Mouse (Mus musculus) thymus, postnatal 10 days (tissue): ENCODE measurements around the gene 2310022A10Rik.

Source experiments
- DNase-seq, 2 experiments: peaks; one replicate each; pipeline ENCODE4 v3.0.0; 2021; ENCODE audit warnings: low spot score in 2 of 2

2310022A10Rik gene

DNA sequence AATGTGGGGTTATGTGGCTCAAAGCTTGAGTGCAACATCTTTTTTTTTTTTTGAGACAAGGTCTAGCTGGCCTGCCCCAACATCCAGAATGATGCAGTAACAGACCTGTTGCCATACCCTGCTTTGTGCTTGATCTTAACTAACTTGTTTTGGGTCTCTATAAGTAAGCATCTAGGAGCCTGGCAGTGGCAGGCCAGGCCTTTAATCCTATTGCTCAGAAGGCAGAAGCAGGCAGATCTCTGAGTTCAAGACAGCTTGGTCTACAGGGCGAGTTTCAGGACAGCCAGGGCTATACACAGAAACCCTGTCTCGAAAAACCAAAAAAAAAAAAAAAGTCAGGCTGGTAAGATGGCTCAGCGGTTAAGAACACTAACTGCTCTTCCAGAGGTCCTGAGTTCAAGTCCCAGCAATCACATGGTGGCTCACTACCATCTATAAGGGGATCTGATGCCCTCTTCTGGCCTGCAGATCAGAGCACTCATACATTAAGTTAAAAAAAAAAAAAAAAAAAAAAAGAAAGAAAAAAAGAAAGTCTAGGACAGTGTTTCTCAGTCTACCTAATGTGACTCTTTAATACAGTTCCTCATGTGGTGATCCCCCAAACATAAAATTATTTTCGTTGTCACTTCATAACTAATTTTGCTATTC, 37.7 kb downstream of the 2310022A10Rik start:
- peak in 1 of 2 experiments; percentile 28 for DNase-seq

DNA sequence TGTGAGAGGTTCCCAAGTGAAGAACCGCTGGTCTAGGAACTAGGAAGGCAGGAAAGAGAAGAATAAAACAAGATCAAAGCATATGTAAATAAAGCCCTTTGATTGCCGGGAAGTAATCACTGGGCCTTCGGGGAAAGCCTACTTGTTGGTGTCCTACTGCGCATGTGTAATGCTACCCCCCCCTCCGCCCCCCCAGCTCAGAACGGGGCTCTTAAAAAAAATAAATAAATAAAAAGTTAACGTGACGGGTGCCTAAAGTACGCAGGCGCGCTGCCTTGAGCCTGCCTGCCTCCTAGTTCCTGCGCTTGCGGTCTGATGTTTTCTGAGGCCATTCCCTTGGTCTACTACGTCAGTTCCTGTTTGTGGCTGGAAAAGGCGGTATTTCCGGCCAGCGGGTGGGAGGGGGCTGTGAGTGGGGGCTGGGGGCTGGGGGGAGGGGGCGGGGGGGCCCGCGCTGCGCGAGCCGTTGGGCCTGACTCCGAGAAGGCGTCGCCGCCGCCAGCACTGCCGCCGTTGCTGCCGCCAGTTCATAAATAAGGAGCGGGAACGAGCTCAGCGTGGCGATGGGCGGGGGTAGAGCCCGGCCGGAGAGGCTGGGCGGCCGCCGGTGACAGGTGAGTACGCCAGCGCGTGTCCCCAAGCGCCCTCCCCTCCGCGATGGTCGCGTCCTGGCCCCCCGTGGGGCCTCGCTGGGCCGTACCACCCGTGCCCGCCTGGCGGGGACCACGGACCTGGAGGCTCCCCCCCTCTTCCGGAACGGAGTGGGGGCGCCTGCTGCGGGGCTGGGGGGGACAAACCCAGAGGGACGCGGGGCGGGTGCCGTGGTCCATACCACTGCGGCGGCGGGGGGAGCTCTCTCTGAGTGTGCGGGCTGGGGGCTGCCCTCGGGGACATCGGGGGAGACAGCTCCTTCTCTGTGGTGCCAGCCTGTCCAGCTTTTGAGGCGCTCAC, 38.5 kb downstream of the 2310022A10Rik start, which contains the start of gene Akt2:
Gene Akt2, plus strand, starts transcription at position 287 of the 951 bp plus-strand sequence.
- DNase-seq: peak; percentile 94

DNA sequence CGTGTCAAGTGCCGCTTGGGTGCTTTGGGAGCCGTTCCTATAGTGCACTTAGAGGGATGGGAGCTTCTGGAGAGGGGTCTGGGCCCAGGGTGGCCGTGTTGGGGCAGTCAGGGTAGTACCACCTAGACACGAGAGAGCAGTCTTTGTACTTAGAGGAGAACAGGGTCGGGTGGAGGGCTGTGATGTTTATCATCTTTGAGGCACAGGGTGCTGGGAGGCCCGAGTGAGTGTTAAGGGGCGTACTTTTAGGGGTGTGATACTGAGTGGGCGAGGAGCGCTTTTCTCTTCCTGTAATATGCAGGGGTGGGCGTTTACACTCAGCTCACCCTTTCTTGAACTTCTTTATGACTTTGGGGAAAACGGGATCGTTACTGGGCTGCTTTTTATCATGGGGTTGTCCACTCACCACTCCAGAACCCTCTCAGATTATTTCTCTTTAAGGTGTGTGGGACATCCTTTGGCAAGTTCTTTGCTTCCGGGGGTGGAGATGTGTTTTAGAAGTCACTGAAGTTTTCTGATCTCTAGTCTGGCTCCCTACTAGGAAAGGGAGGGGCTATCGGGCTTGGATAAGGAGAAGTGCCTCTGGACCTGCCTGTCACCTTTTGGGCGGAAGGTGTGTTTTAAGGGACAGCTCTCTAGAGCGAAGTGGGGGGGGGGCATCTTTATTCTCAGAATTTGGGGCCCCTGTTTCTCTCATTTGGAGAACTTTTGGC, 39.3 kb downstream of the 2310022A10Rik start:
- peak; percentile 64 to 75 for DNase-seq

DNA sequence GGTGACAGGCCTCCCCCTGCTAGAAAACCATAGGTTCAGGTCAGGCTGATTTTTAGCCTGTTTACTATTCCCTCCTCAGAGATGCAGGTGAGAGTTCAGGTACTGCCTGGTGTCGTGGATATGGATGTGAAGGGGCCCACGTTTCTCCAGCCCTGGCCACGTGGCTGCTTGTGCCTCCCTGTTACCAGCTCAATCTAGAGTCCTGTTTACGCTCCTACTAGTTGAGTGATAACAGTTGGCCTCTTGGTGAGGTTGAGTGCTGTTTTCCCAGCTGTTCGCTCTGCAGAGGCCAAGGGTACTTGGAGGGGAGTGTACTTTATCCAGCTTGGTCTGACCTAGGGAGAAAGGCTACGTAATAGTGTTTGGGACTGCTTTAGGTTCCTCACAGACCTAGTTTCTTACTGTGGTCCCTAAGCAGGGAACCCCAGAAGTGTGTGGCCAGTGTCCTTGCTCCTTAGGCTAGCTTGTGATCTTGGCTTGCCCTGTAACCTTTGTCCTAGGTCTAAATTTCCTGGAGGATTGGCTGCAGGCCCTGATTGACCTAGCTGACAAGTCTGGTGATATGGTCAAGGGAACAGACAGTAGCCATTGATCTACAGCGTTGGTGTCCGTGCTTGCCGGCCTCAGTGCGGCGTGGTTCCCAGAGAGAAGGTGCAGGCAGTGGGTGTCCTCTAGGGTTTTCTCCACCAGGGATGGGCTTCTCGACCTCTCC, 40.1 kb downstream of the 2310022A10Rik start:
- peak in 1 of 2 experiments; percentile 11 for DNase-seq

DNA sequence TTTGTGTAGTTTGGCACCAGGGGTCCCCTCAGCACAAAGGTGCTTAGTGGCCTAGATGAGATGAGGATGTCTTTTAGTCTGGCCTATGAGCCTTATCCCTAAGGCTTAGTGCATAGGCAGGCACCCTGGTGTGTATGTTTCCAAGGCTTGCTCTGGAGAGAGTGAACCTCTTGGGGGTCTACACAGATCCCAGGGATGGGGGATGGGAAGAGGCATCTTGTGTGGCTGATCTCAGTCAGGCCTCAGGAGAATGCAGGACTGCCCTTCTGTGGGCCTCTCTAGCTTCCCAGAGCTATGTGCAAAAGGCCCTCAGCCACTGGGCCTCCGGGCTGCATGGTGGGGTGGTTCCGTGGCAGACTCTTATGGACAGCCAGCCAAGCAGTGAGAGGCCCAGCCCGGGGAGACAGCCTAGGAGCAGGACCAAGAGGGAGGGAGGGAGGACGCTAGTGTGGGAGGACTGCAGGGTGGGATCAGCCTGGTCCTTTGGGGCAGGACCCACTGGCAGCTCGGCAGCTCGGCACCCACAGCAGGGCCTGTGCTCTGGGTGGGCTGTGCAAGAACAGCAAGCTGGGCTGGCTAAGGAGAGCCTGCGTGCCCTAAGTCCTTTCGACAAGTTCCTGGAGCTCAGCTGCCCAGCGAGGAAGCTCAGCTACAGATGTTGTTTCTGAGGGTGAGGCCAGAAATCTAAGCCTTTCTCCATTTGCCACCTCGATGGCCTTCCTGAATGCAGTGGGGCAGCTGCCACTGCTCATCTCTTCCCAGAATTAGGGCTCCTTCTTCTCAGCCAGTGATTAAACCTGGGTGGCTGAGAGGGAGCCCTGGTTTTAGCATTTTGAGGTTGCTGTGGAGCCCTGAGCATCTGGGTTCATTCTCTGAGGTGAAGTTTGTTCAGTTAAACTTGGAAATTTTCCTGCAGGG, 43.8 kb downstream of the 2310022A10Rik start:
- DNase-seq: no peak

DNA sequence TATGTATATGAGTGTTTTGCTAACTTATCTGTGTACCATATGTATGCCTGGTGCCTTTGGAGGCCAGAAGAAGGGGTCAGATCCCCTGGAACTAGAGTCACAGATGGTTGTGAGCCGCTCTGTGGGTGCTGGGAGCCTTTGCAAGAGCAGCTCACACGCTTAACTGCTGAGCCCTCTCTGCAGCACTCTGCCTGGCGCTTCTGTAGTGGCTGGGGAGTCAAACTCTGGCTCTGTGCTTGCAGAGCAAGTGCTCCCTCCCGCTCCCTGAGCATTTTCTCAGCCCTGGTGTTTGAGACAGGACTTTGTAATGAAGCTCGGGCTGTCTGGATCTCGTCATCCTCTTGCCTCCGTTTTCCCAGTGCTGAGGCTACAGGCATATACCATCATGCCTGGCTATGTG, 45.0 kb downstream of the 2310022A10Rik start:
- no peak for DNase-seq

DNA sequence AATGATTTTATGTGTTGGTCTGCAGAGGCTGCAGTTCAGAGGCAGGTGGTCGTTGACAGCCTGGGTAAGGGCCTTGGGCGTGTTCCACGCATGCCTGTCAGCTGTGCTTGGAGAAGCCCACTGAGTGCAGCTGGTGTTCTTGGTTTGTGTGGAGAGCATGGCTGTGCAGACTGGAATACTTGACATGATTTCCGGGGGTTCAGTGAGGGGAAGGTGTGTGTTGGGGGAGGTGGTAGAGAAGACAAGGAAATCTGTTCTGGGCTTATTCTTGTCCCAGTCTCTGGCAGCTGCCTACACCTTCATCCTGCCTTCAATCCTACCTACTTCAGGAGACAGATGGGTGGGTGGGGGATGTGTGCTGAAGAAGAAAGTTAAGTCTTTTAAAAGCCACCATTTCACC, 48.6 kb downstream of the 2310022A10Rik start:
- no peak for DNase-seq

DNA sequence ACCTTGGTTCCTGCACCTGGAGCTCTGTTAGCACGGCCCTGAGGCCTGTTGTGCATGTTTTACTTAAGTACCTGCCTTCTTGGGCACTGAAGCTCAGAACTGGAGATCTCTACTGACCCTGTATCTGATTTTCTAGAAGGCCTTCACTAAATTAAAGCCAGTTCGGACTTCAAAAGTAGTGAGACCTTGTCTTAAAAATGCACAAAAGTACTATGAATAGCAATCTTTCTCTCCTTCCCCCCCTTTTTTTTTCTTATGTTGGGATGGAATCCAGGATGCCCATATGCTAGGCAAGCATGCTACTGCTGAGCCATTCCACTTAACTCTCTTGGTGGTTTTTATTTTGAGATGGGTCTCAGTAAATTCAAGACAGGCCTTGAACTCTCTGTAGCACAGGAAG, 49.1 kb downstream of the 2310022A10Rik start:
- no peak for DNase-seq

DNA sequence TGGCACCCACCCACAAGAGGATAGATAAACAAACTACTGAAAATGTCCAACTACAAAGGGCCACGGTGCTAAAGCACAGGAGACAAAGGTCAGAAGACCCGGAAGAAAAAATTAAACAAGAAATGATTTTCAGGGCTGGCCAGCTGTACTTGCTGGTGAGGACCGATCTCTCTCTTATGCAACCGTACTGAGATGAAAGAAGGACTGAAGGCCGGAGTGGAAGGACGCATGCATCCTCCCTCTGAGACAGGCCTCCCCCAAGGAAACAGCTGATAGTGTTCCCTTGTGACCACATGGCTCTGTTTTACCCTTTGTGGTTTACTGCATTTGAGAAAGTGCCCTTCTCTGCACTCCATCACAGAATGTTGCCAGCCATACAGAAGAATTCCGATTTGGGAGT, 49.8 kb downstream of the 2310022A10Rik start:
- DNase-seq: no peak

DNA sequence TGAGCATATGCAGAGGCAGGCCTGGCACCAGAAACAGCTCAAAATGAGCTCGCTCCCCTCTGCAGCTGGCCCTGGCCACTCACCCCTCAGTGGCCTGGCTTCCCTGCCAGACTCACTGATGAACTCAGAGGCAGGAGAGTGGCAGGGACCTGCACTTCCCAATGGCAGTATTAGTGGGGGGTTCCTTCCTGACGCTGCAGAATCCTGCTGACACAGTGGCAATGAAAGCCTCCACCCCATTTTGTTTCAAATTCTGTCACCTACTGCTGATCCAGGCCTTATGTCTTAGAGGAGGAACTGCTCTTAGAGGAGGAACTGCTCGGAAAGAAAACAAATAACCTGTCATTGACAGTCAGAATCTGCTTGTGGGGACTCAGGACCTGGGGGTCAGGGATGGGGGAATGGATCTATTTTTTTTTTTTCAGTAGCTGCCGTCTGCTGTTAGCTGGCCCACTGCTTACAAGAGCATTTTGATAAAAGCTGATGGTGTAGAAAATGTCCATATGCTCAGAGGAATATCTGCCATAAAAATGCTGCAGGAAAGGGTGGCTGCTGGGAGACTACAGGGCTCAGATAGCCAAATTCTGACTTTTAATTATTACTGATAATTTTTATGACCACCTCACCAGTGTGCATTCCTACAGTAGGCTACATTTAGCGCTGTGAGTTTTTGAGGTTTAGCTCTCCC, 51.8 kb downstream of the 2310022A10Rik start:
- no peak for DNase-seq

DNA sequence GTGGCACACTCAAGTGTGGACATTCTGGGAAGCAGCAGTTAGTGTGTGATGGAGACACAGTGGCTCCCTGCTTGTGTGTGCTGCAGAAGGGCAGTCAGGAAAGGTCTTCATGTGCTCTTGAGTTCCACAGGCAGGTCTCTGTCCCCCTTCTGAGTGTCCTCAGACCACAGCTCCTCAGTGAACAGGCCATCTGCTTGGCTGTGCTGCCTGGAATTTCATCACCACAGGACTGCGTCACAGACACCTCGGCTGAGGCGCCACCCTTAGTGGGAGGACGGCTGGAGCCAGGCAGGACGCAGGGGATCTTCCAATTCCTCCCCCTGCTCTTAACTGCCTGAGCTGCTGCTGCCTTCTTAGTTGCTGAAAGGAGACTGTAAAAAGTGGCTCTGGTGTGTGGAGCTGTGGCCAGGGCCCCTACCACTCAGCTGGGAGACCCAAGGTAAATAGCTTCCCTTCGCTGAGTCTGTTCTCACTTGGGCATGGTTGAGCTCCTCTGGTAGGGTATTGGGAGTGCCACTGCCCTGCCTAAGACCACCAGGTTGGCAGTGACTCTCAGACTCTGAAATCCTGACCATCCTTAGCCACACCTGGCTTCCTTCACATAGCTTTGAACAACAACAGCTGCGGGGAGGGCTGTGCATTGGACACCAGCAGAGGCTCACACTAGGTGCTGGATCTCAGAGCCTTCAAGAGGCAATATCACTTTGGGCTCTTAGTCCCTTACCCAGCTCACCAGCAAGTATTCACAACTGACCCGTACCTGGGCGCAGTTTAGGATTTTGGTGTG, 52.7 kb downstream of the 2310022A10Rik start:
- DNase-seq: no peak

DNA sequence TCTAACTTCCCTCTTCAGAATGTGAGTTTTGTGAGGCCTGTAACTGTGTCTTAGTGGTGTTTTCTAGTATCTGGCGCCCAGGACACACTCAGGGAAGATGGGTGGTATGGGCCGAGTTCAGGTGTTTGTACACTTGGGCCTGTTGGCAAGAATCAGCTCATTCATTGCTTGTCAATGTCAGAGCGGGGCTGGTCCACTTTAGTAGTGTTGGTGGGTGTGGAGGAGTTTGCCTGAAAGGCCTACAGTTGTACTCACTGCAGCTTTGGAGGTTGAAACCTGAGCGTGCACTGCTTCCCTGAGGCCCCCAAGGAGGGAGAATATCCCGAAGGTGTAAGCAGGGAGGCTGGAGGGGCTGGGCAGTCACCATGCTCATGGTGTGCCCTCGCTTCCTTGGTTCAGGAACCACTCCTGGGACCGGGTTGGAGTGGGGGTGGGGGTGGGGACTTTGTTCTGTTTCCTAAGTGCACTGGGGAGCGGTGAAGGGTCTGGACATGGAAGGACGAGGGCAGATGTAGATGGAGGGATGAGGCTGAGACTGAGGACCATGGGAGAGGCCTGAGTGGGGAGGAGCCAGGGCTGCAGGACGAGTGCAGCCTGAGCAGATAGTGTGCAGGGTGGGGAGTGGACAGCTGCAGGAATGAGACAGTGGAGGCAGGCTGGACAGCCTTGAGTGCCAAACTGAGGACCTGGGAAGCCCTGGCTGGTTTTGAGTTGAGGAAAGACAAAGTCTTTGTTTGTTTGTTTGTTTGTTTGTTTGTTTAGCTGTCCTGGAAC, 53.6 kb downstream of the 2310022A10Rik start:
- no peak for DNase-seq

DNA sequence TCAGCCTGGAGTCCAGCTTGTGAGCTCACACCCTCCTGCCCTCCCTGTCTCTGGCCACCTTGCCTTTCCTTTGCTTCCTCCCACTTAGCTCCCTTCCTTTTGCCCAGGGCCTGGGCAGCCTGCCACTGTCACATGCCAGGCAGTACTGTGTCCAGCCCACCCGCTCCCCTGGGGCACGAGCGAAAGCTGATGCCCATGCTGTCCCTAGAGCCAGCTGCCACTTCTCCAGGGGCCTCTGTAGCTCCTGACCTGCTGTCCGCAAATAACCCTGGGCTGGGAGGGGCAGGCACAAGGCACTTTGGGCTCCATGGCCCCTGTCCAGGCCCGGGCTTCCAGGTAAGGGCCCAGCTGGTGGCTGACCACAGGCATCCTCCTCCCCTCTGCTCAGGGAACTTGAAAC, 54.5 kb downstream of the 2310022A10Rik start:
- no peak for DNase-seq

DNA sequence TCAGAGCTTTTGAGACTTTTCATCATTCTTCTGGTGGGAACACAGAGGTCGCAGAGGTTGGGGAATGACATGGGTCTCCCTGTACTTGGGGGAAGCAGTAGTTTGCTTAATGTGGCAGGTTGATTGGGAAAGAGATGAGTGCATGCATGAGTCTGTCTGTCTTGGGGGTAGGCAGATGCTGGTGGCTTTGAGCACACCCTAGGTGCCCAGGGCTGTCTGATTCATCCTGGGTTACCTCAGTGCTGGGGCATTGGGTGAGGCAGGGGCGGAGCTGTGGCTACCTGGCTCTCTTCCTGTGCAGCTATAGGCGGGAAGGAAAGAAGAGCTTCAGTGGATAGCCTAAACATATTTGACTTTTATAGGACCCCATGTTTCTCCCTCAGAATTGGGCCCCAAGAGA, 55.1 kb downstream of the 2310022A10Rik start:
- DNase-seq: no peak

DNA sequence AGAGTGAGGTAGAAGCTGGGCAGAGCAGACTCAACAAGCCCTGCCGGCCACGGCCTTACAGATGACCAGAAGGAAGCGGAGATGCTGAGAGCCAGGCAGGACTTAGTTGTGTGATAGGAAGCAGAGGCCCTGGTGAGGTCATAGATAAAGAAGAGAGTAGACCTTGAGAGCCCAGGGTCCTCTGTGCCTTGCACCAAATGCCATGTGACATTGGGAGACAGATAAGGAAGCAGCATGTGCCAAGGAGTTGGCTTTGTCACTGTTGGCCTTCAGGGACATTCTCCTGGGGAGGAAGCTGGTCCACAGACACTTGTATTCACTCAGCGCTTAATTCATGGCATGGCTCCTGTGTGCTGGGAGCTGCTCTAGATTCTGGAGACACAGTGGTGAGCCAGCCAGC, 56.3 kb downstream of the 2310022A10Rik start:
- no peak for DNase-seq

DNA sequence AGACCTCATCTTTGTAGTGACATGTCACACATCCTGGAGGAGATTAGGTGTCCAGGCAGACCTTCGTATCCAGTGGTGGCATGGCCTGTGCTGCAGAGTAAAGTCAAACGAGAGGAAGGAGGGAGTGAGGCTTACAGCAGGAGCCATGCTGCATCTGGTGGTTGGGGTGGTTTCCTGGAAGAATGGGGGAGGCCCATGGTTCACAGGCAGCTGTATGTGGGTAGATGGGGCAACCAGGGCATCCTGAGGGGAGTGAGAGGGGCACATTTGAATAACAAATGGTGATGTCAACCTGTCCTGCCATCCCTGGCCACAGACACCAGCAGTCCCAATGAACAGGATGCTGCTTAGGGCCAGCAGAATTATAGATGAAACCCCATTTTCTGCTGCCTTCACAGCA, 56.7 kb downstream of the 2310022A10Rik start:
- no peak for DNase-seq

DNA sequence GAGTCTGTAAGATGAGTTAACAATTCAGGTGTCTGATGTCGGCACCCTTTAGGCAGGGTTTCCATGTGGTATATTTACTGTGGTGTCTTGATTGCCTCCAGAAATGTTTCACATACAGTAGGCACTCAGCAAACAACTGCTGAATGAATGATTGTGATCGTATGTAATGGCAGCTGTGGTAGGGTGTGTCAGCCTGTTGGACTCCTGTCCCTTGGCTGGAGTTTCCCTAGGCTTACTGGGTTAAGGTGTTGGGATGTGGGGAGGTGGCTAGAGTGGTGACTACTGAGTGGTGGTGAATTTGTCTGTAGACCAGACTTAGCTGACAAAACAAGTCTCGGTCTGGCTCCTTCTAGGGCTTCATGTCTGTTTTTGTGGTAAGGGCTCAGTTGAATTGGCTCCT, 57.3 kb downstream of the 2310022A10Rik start:
- DNase-seq: no peak

DNA sequence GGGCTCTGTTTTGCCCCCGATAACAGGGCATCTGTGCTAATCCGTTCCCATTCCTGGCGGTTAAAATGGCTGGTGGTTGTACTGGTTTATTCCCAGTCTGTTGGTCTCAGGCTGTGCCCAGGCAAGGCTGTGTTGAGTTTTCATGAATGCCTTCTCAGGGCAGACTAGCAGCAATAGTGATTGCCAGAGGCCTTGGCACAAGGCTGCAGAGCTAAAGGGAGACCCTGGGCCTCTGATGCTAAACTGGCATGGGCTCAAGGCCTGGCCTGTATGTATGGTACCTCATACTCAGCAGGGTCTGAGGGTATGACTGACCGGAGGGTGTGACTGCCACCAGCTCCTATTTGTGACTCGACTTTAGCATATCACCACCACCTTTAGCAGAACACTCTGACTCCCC, 57.8 kb downstream of the 2310022A10Rik start:
- no peak for DNase-seq
